Mouse (Mus musculus): ENCODE measurements around the gene Ramac. TPM values are rescaled to one million over a fixed set of nuclear protein-coding genes. Genes with fewer than 3 reads are reported as not detected.

The Ramac gene
- polyA plus RNA-seq, 1 experiment from 2014 or later, result 113 TPM

Other genes starting within 250 kb of the Ramac start
- 0.04 and 0.07 TPM in 2 replicates for gene Fsd2, start 196.0 kb upstream of the Ramac start, polyA plus RNA-seq (2014; fragmentation: Nextera tagmentation; extraction: Ambion mirVana)
- 4.4 and 5.6 TPM in 2 replicates for gene Whamm, start 191.7 kb upstream of the Ramac start, polyA plus RNA-seq (2014; fragmentation: Nextera tagmentation; extraction: Ambion mirVana)
- 33.5 and 36.0 TPM in 2 replicates for gene Homer2, start 55.4 kb upstream of the Ramac start, polyA plus RNA-seq (2014; fragmentation: Nextera tagmentation; extraction: Ambion mirVana)
- gene 3110040N11Rik, start 26.6 kb downstream of the Ramac start, polyA plus RNA-seq (2014; fragmentation: Nextera tagmentation; extraction: Ambion mirVana), result 50.8 and 58.4 TPM in 2 replicates
- 74.0 and 76.0 TPM in 2 replicates for gene Btbd1, start 66.5 kb downstream of the Ramac start, polyA plus RNA-seq (2014; fragmentation: Nextera tagmentation; extraction: Ambion mirVana)
- gene Gm10160, start 92.9 kb downstream of the Ramac start, polyA plus RNA-seq (2014; fragmentation: Nextera tagmentation; extraction: Ambion mirVana), result not detected in 2 replicates
- gene Tm6sf1, start 96.1 kb downstream of the Ramac start, polyA plus RNA-seq (2014; fragmentation: Nextera tagmentation; extraction: Ambion mirVana), result 8.9 and 10.7 TPM in 2 replicates
- 34.4 and 34.7 TPM in 2 replicates for gene Hdgfl3, start 171.5 kb downstream of the Ramac start, polyA plus RNA-seq (2014; fragmentation: Nextera tagmentation; extraction: Ambion mirVana)
- 2.9 and 3.4 TPM in 2 replicates for gene Bnc1, start 229.4 kb downstream of the Ramac start, polyA plus RNA-seq (2014; fragmentation: Nextera tagmentation; extraction: Ambion mirVana)

Measured in limb, embryonic 11.5 days (tissue).